Mouse (Mus musculus) effector memory CD4-positive, alpha-beta T cell, adult 5 months (primary cell): ENCODE data around the gene Ulk2. TPM values are rescaled to one million over a fixed set of nuclear protein-coding genes. Genes with fewer than 3 reads are reported as not detected.

Experiments used
- polyA plus RNA-seq: library from polyadenylated mRNA; unstranded; fragments of 100-300 nt; shearing (Covaris generic); gene quantifications from one replicate; pipeline ENCODE4 v1.2.1, GENCODE M21; 2017

Ulk2 gene
- 25.6 TPM for polyA plus RNA-seq

GRCm38 (mm10) chr11:61854988-61855411 is at the start of gene Ulk2:
Ulk2 (minus strand) TSS chr11:61855073.

DNA sequence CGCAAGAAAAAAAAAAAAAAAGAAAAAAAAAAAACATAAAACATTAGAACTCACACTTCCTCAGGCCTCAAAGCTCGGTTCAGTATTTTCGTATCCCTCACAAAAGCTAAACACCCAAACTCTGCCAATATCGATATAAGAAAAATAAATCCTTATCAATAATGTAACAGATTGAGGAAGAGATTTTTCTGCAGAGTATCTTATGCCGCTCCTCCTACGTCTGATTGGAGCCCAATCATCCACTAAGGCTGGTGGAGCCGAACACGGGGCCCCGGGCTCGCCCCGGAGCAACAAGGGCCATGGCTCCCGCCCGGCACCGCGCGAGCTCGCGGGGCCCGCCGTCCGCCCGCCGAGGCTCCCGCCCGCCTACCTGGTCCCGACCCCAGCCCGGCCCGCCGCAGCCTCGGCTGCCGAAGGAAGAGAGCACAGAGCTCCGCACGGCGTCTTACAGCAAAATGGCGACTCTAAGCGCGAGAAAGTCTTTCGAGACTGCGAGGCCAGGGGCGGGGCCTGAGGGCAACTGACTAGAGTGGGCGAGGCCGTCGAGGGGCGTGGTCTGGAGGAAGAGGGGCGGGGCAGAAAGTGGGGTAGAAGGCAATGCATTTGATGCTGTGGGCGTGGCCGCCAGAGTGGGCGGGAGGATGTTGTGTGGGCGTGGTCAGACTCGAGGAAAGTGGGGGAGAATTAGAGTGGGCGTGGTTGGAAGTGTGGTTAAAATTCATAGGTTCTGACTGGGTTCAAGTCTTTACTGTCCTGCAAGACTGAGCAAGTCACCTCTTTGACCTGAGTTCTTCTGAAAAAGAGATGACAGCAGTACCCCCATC is 93.1 kb downstream of the Ulk2 start, which contains the start of gene Prpsap2:
TSS of gene Prpsap2 (minus strand) at position 505 of the 824 bp plus-strand sequence.

Other genes with a start within 250 kb of the Ulk2 start
- 240 TPM for gene Grap, start 201.8 kb downstream of the Ulk2 start, polyA plus RNA-seq
- gene Fam83g, start 171.0 kb downstream of the Ulk2 start, polyA plus RNA-seq: 1.00 TPM
- not detected for gene Slc5a10, start 134.2 kb downstream of the Ulk2 start, polyA plus RNA-seq
- 25.2 TPM for gene Prpsap2, start 93.0 kb downstream of the Ulk2 start, polyA plus RNA-seq
- gene Akap10, start 75.2 kb upstream of the Ulk2 start, polyA plus RNA-seq: 54.3 TPM
- 0.65 TPM for gene Specc1, start 101.7 kb upstream of the Ulk2 start, polyA plus RNA-seq